Mouse (Mus musculus): ENCODE measurements around the gene Proz.

DNA sequence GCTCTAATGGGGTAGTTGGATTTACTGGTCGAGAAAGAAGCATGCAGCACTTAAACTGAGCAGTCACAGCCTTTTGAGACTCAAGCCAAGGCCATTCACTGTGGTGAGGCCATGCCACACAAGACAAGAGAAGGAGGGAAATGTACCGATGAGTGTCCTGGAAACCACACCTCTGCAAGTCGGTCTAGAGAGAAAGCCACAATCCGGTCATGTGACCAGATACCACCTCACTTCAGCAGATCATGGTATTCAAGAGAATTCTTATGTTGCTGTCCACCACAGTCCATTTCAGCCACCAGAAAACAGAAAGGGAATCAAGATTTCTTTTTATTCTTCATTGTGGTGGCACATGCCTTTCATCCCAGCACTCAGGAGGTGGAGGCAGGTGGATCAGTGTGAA is 19.3 kb upstream of the Proz start:
- TF ChIP-seq CTCF (IDR thresholded peaks at IDR 0.05; ENCODE audit: low read depth) (no peak), EP300 (optimal IDR thresholded peaks at IDR 0.05) (no peak)
